Mouse (Mus musculus) olfactory bulb, adult 2 months (tissue): Measurements from ENCODE around the gene Rims3.

ENCODE experiments used
- CTCF ChIP-seq: fragments of 200-500 bp; IDR thresholded peaks from 2 replicates; pipeline ENCODE4 v1.5.1; 2012; ENCODE audit warnings: low read depth, mild to moderate bottlenecking, low read length, moderate library complexity; ENCODE audit not compliant: insufficient read depth
- POLR2A ChIP-seq: fragments of 200-500 bp; IDR thresholded peaks from 2 replicates; pipeline ENCODE4 v1.6.1; 2012; ENCODE audit warnings: mild to moderate bottlenecking, low read depth, low read length, moderate library complexity; ENCODE audit not compliant: insufficient read depth

DNA sequence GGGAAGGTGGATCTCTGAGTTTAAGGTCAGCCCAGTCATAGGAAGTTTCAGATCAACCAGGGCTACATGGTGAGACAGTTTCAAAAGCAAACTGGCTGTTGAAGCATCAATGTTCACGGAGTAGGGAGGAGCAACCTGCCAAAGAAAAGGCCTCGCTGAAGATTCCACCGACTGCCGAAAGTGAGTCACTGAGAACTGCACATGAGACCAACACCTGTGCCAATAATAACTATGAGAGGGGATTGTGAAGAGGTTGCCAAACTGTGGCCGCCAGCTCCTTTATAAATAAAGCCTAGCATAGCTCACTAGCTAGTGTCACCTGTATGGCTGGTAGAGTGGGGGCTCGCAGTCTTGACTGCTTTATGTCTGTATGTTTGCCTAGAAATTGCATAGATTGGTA is 56.5 kb downstream of the Rims3 start:
- no peak for TF ChIP-seq POLR2A
- TF ChIP-seq CTCF, result no peak
